Mouse (Mus musculus) midbrain, embryonic 15.5 days (tissue): ENCODE data around the gene Armc6. TPM values are rescaled to one million over a fixed set of nuclear protein-coding genes. Genes with fewer than 3 reads are reported as not detected.
A peak's percentile ranks its signal among the peaks of the same experiment; 100 is the strongest.

Source experiments
- ATAC-seq: fragments of 200-750 bp; cut with Nextera tagmentation; replicated peaks from 2 replicates; pipeline ENCODE4 v1.8.0; 2017; ENCODE audit warnings: moderate TSS enrichment
- H3K27ac ChIP-seq: fragments of 300-500 bp; sonication (generic); 2 replicates; pipeline ENCODE4 v1.5.1; 2015; ENCODE audit warnings: mild to moderate bottlenecking, inconsistent platforms
- H3K27me3 ChIP-seq: fragments of 300-500 bp; sonication (generic); replicated peaks from 2 replicates; pipeline ENCODE4 v1.6.1; 2015; ENCODE audit warnings: inconsistent platforms
- H3K36me3 ChIP-seq: fragments of 300-500 bp; sonication (generic); replicated peaks from 2 replicates; pipeline ENCODE4 v1.6.1; 2015; ENCODE audit warnings: inconsistent platforms
- H3K4me1 ChIP-seq: fragments of 300-500 bp; sonication (generic); 2 replicates; pipeline ENCODE4 v1.6.1; 2015; ENCODE audit warnings: inconsistent platforms
- H3K4me2 ChIP-seq: fragments of 300-500 bp; sonication (generic); 2 replicates; pipeline ENCODE4 v1.6.1; 2015; ENCODE audit warnings: inconsistent platforms, mild to moderate bottlenecking, moderate library complexity
- H3K4me3 ChIP-seq: fragments of 300-500 bp; sonication (generic); 2 replicates; pipeline ENCODE4 v1.5.1; 2015; ENCODE audit warnings: mild to moderate bottlenecking, inconsistent platforms
- H3K9ac ChIP-seq: fragments of 300-500 bp; sonication (generic); 2 replicates; pipeline ENCODE4 v1.6.1; 2015; ENCODE audit warnings: mild to moderate bottlenecking, inconsistent platforms
- H3K9me3 ChIP-seq: fragments of 300-500 bp; sonication (generic); 2 replicates; pipeline ENCODE4 v1.6.1; 2016; ENCODE audit warnings: inconsistent platforms
- WGBS: fragments of 180-500 bp; shearing (Covaris S2); methylation state at CpG from one replicate; pipeline ENCODE4 v1.1.7; 2015; ENCODE audit warnings: mixed read lengths; 5-methylcytosine and 5-hydroxymethylcytosine counted together
- polyA plus RNA-seq: library from polyadenylated mRNA; unstranded; fragments of >200 nt; fragmentation: Nextera tagmentation; extraction: Ambion mirVana; gene quantifications from 2 replicates; pipeline ENCODE4 v1.2.1, GENCODE M21; 2015

The Armc6 gene
- polyA plus RNA-seq, 1 experiment from 2014 or later = 118 TPM

- Histone ChIP-seq H3K9ac (no peak overlapping the region), H3K9me3 (no peaks in the 10 kb centered on the region), H3K27ac (no peak overlapping the region), H3K4me1 (no peaks in the 10 kb centered on the region), H3K36me3 (peaks cover 22% of the 10 kb centered on the region), H3K4me2 (no peak overlapping the region), H3K4me3 (no peak overlapping the region), H3K27me3 (no peaks in the 10 kb centered on the region)
- ATAC-seq = no peak
- WGBS = 91% methylated on average over 3 of the region's 3 CpGs
Measured at GRCm38 (mm10) chr8:70267674-70268073, 33.4 kb upstream of the Armc6 start.

- no peak overlapping the region for H3K4me3 ChIP-seq
- H3K27ac ChIP-seq = no peak overlapping the region
- no peaks in the 10 kb centered on the region for H3K27me3 ChIP-seq
- H3K9ac ChIP-seq = no peak overlapping the region
- no peak overlapping the region for H3K4me2 ChIP-seq
- H3K36me3 ChIP-seq = peaks cover 90% of the 10 kb centered on the region
- 96% methylated on average over 2 of the region's 2 CpGs for whole genome bisulfite sequencing
- no peaks in the 10 kb centered on the region for H3K4me1 ChIP-seq
- ATAC-seq = no peak
- H3K9me3 ChIP-seq = no peaks in the 10 kb centered on the region
Measured at GRCm38 (mm10) chr8:70259043-70259442, 24.8 kb upstream of the Armc6 start.

DNA sequence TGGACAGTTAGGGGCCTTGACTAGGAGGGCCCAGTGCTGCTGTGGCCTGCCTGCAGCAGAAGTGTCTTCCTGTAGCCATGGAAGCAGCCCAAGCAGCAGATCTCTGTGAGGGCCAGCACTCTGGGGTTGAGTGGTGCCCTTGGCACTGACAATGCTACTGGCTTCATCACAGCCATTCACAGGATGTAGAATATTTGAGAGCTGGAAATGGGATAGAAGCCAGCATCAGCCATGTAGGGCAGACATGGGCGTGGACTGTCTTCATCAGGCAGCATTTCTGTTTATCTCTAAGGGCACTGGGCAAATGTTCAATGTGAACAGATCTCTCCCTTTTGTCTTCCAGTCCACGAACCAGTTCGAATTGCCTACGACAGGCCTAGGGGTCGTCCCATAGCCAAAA is 24.3 kb upstream of the Armc6 start:
- Histone ChIP-seq H3K36me3 (peaks cover 90% of the 10 kb centered on the region), H3K27ac (no peak overlapping the region), H3K4me2 (no peak overlapping the region), H3K4me1 (no peaks in the 10 kb centered on the region), H3K9ac (no peak overlapping the region), H3K27me3 (no peaks in the 10 kb centered on the region), H3K4me3 (no peak overlapping the region), H3K9me3 (no peaks in the 10 kb centered on the region)
- WGBS = 98% methylated on average over 5 of the region's 5 CpGs
- no peak for ATAC-seq

- no peaks in the 10 kb centered on the region for H3K27me3 ChIP-seq
- no peaks in the 10 kb centered on the region for H3K4me1 ChIP-seq
- no peak for ATAC-seq
- H3K9me3 ChIP-seq = no peaks in the 10 kb centered on the region
- H3K27ac ChIP-seq = no peak overlapping the region
- H3K4me2 ChIP-seq = no peak overlapping the region
- H3K36me3 ChIP-seq = peaks cover 94% of the 10 kb centered on the region
- H3K9ac ChIP-seq = no peak overlapping the region
- no peak overlapping the region for H3K4me3 ChIP-seq
- WGBS = 91% methylated on average over 3 of the region's 3 CpGs
Measured at GRCm38 (mm10) chr8:70257456-70257855, 23.2 kb upstream of the Armc6 start.

DNA sequence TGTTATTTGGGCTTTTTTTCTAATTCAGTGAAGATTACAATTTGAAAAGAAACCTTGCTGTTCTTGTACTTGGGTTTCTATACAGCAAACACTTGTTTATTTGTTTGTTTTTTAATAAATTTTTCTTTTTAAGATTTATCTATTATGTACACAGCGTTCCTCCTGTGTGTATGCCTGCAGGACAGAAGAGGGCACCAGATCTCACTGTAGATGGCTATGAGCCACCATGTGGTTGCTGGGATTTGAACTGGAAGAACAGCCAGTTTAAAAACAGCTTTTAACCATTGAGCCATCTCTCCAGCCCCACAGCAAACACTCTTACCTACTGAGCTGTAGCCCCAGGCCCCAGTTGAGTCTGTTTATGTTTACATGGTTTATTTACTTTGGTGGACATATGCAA is 20.4 kb upstream of the Armc6 start:
- Histone ChIP-seq H3K4me3 (no peak overlapping the region), H3K27ac (no peak overlapping the region), H3K4me2 (no peak overlapping the region), H3K9me3 (no peaks in the 10 kb centered on the region), H3K4me1 (no peaks in the 10 kb centered on the region), H3K9ac (no peak overlapping the region), H3K36me3 (peaks cover 86% of the 10 kb centered on the region), H3K27me3 (no peaks in the 10 kb centered on the region)
- 88% methylated on average over 1 of the region's 1 CpGs for WGBS
- no peak for ATAC-seq

- no peak for ATAC-seq
- Histone ChIP-seq H3K27me3 (no peaks in the 10 kb centered on the region), H3K36me3 (peaks cover 48% of the 10 kb centered on the region), H3K4me1 (peaks cover 25% of the 10 kb centered on the region), H3K4me2 (no peak overlapping the region), H3K9ac (no peak overlapping the region), H3K27ac (no peak overlapping the region), H3K9me3 (no peaks in the 10 kb centered on the region), H3K4me3 (no peak overlapping the region)
- 59% methylated on average over 3 of the region's 3 CpGs for WGBS
Measured at GRCm38 (mm10) chr8:70247841-70248240, 13.6 kb upstream of the Armc6 start.

GRCm38 (mm10) chr8:70246622-70247021 is 12.4 kb upstream of the Armc6 start:
- 92% methylated on average over 6 of the region's 6 CpGs for WGBS
- Histone ChIP-seq H3K27ac (no peak overlapping the region), H3K4me2 (no peak overlapping the region), H3K27me3 (no peaks in the 10 kb centered on the region), H3K4me1 (peaks cover 25% of the 10 kb centered on the region), H3K4me3 (no peak overlapping the region), H3K9me3 (no peaks in the 10 kb centered on the region), H3K9ac (no peak overlapping the region), H3K36me3 (peaks cover 46% of the 10 kb centered on the region; the same call in 1 of the 2 replicates)
- no peak for ATAC-seq

GRCm38 (mm10) chr8:70240642-70241041 is 6.4 kb upstream of the Armc6 start:
- Histone ChIP-seq H3K4me2 (no peak overlapping the region), H3K36me3 (peaks cover 48% of the 10 kb centered on the region), H3K4me1 (peaks cover 18% of the 10 kb centered on the region), H3K9ac (no peak overlapping the region), H3K9me3 (no peaks in the 10 kb centered on the region), H3K27me3 (no peaks in the 10 kb centered on the region), H3K27ac (no peak overlapping the region), H3K4me3 (no peak overlapping the region)
- ATAC-seq = no peak
- WGBS = 90% methylated on average over 5 of the region's 5 CpGs

GRCm38 (mm10) chr8:70237842-70238241 is 3.6 kb upstream of the Armc6 start:
- Histone ChIP-seq H3K9ac (no peak overlapping the region), H3K4me3 (no peak overlapping the region), H3K4me2 (no peak overlapping the region), H3K36me3 (peaks cover 40% of the 10 kb centered on the region), H3K9me3 (no peaks in the 10 kb centered on the region), H3K27me3 (no peaks in the 10 kb centered on the region), H3K4me1 (peaks cover 22% of the 10 kb centered on the region), H3K27ac (no peak overlapping the region)
- 94% methylated on average over 2 of the region's 2 CpGs for WGBS
- ATAC-seq = no peak

DNA sequence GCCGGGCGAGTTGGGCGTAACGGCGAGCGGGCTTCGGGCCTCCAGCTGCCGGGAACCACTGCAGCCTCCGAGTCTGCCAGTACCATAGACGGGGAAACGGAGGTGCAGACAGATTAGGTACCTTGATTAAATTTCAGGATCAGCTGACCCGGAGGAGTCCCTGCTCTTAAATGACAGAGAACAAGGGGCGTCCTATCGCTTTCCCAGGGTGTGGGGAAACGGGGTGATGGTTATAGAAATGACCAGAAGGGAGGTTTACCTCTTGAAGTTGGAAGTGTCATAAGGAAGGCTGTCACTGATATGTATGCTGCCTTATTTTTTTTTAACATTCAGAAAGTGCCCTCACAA is 489 bp upstream of the Armc6 start:
- Histone ChIP-seq H3K4me1 (peaks cover 33% of the 10 kb centered on the region), H3K4me2 (peak overlapping the region; percentile 65), H3K9me3 (no peaks in the 10 kb centered on the region), H3K27me3 (no peaks in the 10 kb centered on the region), H3K9ac (peak overlapping the region; percentile 95), H3K4me3 (peak overlapping the region; percentile 92), H3K27ac (peak overlapping the region; percentile 98), H3K36me3 (peaks cover 31% of the 10 kb centered on the region)
- no peak for ATAC-seq
- WGBS = 0% methylated on average over 15 of the region's 15 CpGs

- H3K9me3 ChIP-seq = no peaks in the 10 kb centered on the region
- peaks cover 33% of the 10 kb centered on the region for H3K4me1 ChIP-seq
- WGBS = 5% methylated on average over 13 of the region's 13 CpGs
Measured at GRCm38 (mm10) chr8:70233606-70234005, 660 bp downstream of the Armc6 start.

DNA sequence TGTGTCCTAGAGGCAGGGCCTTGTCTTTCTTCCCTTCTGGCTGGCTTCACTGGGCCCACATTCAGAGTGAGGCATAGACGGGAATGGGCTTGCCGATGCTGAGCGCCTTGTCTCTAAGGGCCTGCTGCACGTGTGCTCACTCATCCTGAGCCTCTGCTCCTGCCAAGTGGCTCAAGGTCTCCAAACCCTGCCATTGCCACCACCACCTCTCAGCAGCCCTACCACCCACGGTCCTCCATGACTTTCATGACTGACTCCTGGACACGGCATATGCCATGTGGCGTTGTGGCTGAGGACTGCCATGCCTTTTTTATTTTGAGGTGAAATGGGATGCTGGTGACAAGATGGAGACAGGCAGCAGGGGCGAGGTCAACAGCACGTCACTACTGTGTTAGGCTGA is 3.4 kb downstream of the Armc6 start:
- ATAC-seq = no peak
- 90% methylated on average over 9 of the region's 9 CpGs for WGBS
- Histone ChIP-seq H3K36me3 (peaks cover 23% of the 10 kb centered on the region), H3K4me2 (no peak overlapping the region), H3K27ac (no peak overlapping the region), H3K27me3 (no peaks in the 10 kb centered on the region), H3K9me3 (no peaks in the 10 kb centered on the region), H3K4me3 (no peak overlapping the region), H3K4me1 (peaks cover 28% of the 10 kb centered on the region), H3K9ac (no peak overlapping the region)

More at GRCm38 (mm10) chr8:70233606-70234005, 660 bp downstream of the Armc6 start:
- peak overlapping the region; percentile 95 for H3K9ac ChIP-seq
- H3K4me3 ChIP-seq = peak overlapping the region; percentile 92
- H3K4me2 ChIP-seq = peak overlapping the region; percentile 65
- peak overlapping the region; percentile 98 for H3K27ac ChIP-seq
- no peaks in the 10 kb centered on the region for H3K27me3 ChIP-seq
- ATAC-seq = peak; percentile 63
- H3K36me3 ChIP-seq = peaks cover 34% of the 10 kb centered on the region

GRCm38 (mm10) chr8:70227997-70228396 is 6.3 kb downstream of the Armc6 start:
- Histone ChIP-seq H3K9ac (no peak overlapping the region), H3K27ac (no peak overlapping the region), H3K36me3 (peaks cover 48% of the 10 kb centered on the region), H3K9me3 (no peaks in the 10 kb centered on the region), H3K4me2 (no peak overlapping the region), H3K27me3 (no peaks in the 10 kb centered on the region), H3K4me1 (peaks cover 13% of the 10 kb centered on the region), H3K4me3 (no peak overlapping the region)
- ATAC-seq = no peak
- WGBS = 21% methylated on average over 4 of the region's 4 CpGs
